Mouse (Mus musculus) liver, embryonic 14 days (tissue): ENCODE data around the gene Vmn1r222. TPM values are rescaled to one million over a fixed set of nuclear protein-coding genes. Genes with fewer than 3 reads are reported as not detected.

Experiments
- polyA plus RNA-seq: library from polyadenylated mRNA; depleted of rRNA; stranded (reverse); fragments of >200 nt; gene quantifications from 2 replicates; pipeline ENCODE4 v1.2.3, GENCODE M21; 2012; rRNA removed

The Vmn1r222 gene
- not detected in 2 replicates for polyA plus RNA-seq

DNA sequence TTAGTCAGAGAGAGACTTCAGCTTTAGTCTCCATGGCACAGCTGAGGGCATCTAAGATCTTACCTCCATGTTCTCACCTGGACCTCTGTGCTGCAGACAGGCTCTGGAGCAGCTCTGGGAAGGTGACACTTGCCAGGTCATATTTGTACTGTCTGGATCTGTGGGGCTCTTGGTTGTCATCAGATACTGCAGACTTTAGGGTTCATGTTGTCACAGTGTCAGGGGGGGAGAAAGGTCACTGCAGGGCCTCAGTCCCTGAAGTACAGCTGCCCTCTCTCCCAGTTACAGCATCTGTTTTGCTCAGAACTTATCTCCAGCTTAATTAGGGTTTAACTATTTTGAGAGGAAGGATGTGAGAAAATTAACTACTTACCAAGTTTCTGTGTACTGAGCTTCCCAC, at the start of gene Vmn1r222:
TSS of gene Vmn1r222 (minus strand) at position 101 of the 400 bp plus-strand sequence.

DNA sequence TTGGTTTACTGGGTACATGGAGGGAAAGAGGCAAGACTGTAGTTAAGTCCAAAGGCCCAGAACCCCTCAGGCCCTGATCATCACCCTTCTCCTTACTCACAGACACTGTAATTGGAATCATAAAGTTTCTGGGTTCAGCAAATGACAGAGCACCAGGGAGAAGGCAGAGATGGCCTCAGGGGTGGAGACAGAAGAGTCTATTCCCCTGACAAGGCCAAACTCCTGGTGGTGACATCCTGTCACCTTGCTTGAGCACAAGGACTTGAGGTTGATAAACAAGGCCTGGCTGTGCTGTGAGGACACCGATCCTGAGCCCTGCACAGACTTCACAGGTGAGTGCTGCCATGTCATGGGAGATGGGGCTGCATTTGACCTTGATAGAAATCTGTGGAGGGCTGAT, 11.1 kb upstream of the Vmn1r222 start, which contains the start of gene Vmn1r223:
TSS of gene Vmn1r223 (plus strand) at position 301 of the 400 bp plus-strand sequence.

DNA sequence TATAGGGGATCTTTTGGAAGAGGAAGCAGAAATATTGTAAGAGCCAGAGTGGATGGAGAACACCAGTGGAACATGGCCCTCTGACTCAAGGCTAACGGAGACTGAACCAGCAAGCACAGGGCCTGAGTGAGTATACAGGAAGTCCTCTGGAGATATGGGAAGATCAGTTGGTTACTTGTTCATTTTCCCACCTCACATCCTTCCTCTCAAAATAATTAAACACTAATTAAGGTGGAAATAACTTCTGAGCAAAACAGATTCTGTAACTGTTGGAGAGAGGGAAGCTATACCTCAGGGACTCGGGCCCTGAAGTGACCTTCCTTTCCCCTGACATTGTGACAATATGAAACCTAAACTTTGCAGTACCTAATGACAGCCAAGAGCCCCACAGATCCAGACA, 21.9 kb downstream of the Vmn1r222 start, which contains the start of gene Vmn1r221:
TSS of gene Vmn1r221 (plus strand) at position 301 of the 400 bp plus-strand sequence.

DNA sequence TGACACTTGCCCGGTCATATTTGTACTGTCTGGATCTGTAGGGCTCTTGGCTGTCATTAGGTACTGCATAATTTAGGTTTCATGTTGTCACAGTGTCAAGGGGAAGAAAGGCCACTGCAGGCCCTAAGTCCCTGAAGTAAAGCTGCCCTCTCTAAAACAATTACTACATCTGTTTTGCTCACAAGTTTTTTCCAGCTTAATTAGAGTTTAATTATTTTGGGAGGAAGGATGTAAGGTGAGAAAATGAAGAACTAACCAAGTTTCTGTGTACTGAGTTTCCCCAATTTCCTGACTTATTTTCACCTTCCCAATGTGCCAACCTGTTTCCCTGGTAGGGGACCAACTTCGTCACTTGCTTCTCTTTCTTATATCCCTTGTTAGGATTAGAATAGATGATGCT, 47.9 kb downstream of the Vmn1r222 start, which contains the start of gene Vmn1r220:
TSS of gene Vmn1r220 (minus strand) at position 101 of the 400 bp plus-strand sequence.

Other genes with a start within 250 kb of the Vmn1r222 start
- not detected in 2 replicates for gene Vmn1r213, start 228.3 kb downstream of the Vmn1r222 start, polyA plus RNA-seq
- gene Vmn1r214, start 205.5 kb downstream of the Vmn1r222 start, polyA plus RNA-seq = not detected in 2 replicates
- gene Vmn1r215, start 167.9 kb downstream of the Vmn1r222 start, polyA plus RNA-seq = not detected in 2 replicates
- not detected in 2 replicates for gene Vmn1r217, start 117.7 kb downstream of the Vmn1r222 start, polyA plus RNA-seq
- gene Vmn1r218, start 102.8 kb downstream of the Vmn1r222 start, polyA plus RNA-seq = not detected in 2 replicates
- gene Vmn1r219, start 76.6 kb downstream of the Vmn1r222 start, polyA plus RNA-seq = not detected in 2 replicates
- not detected in 2 replicates for gene Vmn1r220, start 48.0 kb downstream of the Vmn1r222 start, polyA plus RNA-seq
- gene Vmn1r221, start 21.8 kb downstream of the Vmn1r222 start, polyA plus RNA-seq = not detected in 2 replicates
- not detected in 2 replicates for gene Vmn1r223, start 11.2 kb upstream of the Vmn1r222 start, polyA plus RNA-seq
- gene Zfp322a, start 133.3 kb upstream of the Vmn1r222 start, polyA plus RNA-seq = 6.0 and 6.7 TPM in 2 replicates
- 3.8 and 4.4 TPM in 2 replicates for gene Abt1, start 187.9 kb upstream of the Vmn1r222 start, polyA plus RNA-seq
- 1.8 and 2.0 TPM in 2 replicates for gene Btn1a1, start 230.0 kb upstream of the Vmn1r222 start, polyA plus RNA-seq